Mouse (Mus musculus): Measurements from ENCODE around the gene Farp1. TPM values are rescaled to one million over a fixed set of nuclear protein-coding genes. Genes with fewer than 3 reads are reported as not detected.
"Not testable (repeated sequence)": the region's sequence is repeated elsewhere in the genome, so short reads cannot be mapped to it uniquely, and the experiment has no call there.

Gene Farp1
- polyA plus RNA-seq, 1 experiment from 2014 or later: 10.8 TPM

- no peak overlapping the region for H3K27ac ChIP-seq
- H3K36me3 ChIP-seq: no peaks in the 10 kb centered on the region
- peaks cover 18% of the 10 kb centered on the region for H3K4me1 ChIP-seq (replicated peaks)
- ATAC-seq (replicated peaks; ENCODE audit: insufficient number of reproducible peaks, insufficient read depth, low FRiP score, low read depth): no peak
- H3K9me3 ChIP-seq (replicated peaks): no peaks in the 10 kb centered on the region
- no peaks in the 10 kb centered on the region for H3K27me3 ChIP-seq
- no peak overlapping the region for H3K4me3 ChIP-seq
- no peak overlapping the region for H3K9ac ChIP-seq
- 88% methylated on average over 8 of the region's 8 CpGs for WGBS
- no peak overlapping the region for H3K4me2 ChIP-seq
These were observed 151.4 kb downstream of the Farp1 start for GRCm38 (mm10) chr14:121186402-121186894.

GRCm38 (mm10) chr14:121189840-121190239 lies 154.8 kb downstream of the Farp1 start:
- H3K36me3 ChIP-seq; H3K9ac ChIP-seq; H3K9me3 ChIP-seq (replicated peaks); H3K27me3 ChIP-seq; H3K4me2 ChIP-seq; ATAC-seq (replicated peaks; ENCODE audit: insufficient number of reproducible peaks, insufficient read depth, low FRiP score, low read depth); H3K4me3 ChIP-seq: not testable (repeated sequence)
- H3K4me1 ChIP-seq (replicated peaks): peaks cover 25% of the 10 kb centered on the region
- 87% methylated on average over 10 of the region's 10 CpGs for WGBS
- peak overlapping the region; percentile 35; the same call in 1 of the 2 replicates for H3K27ac ChIP-seq

GRCm38 (mm10) chr14:121190386-121190785 lies 155.4 kb downstream of the Farp1 start:
- Histone ChIP-seq H3K9ac (no peak overlapping the region), H3K4me2 (no peak overlapping the region)
- ATAC-seq (replicated peaks; ENCODE audit: insufficient number of reproducible peaks, insufficient read depth, low FRiP score, low read depth): no peak

GRCm38 (mm10) chr14:121191739-121192138 lies 156.7 kb downstream of the Farp1 start:
- Histone ChIP-seq H3K4me1 (replicated peaks) (peaks cover 25% of the 10 kb centered on the region), H3K27me3 (no peaks in the 10 kb centered on the region), H3K27ac (peak overlapping the region; percentile 19; the same call in 1 of the 2 replicates), H3K9me3 (replicated peaks) (0 out of 2 replicates have a peak, but pooled peaks cover 3% of the 10 kb centered on the region), H3K4me3 (no peak overlapping the region), H3K4me2 (no peak overlapping the region), H3K9ac (no peak overlapping the region), H3K36me3 (no peaks in the 10 kb centered on the region)
- WGBS: 56% methylated on average over 13 of the region's 13 CpGs
- no peak; the same call in 1 of the 2 replicates for ATAC-seq (replicated peaks; ENCODE audit: insufficient number of reproducible peaks, insufficient read depth, low FRiP score, low read depth)

More at GRCm38 (mm10) chr14:121190386-121190785, 155.4 kb downstream of the Farp1 start:
- WGBS: 55% methylated on average over 9 of the region's 9 CpGs
- Histone ChIP-seq H3K4me1 (replicated peaks) (peaks cover 25% of the 10 kb centered on the region), H3K27ac (peak overlapping the region; percentile 35; the same call in 1 of the 2 replicates), H3K4me3 (no peak overlapping the region), H3K27me3 (no peaks in the 10 kb centered on the region), H3K36me3 (no peaks in the 10 kb centered on the region), H3K9me3 (replicated peaks) (0 out of 2 replicates have a peak, but pooled peaks cover under 1% of the 10 kb centered on the region)

GRCm38 (mm10) chr14:121192394-121192793 lies 157.4 kb downstream of the Farp1 start:
- Histone ChIP-seq H3K4me1 (replicated peaks) (peaks cover 25% of the 10 kb centered on the region), H3K4me2 (no peak overlapping the region), H3K9ac (no peak overlapping the region), H3K36me3 (no peaks in the 10 kb centered on the region), H3K9me3 (replicated peaks) (0 out of 2 replicates have a peak, but pooled peaks cover 3% of the 10 kb centered on the region), H3K27ac (no peak overlapping the region), H3K4me3 (no peak overlapping the region), H3K27me3 (no peaks in the 10 kb centered on the region)
- no peak for ATAC-seq (replicated peaks; ENCODE audit: insufficient number of reproducible peaks, insufficient read depth, low FRiP score, low read depth)
- 68% methylated on average over 5 of the region's 5 CpGs for WGBS

- Histone ChIP-seq H3K36me3 (no peaks in the 10 kb centered on the region), H3K4me1 (replicated peaks) (peaks cover 33% of the 10 kb centered on the region), H3K27me3 (no peaks in the 10 kb centered on the region), H3K4me2 (no peak overlapping the region), H3K27ac (no peak overlapping the region), H3K9me3 (replicated peaks) (0 out of 2 replicates have a peak, but pooled peaks cover 3% of the 10 kb centered on the region), H3K9ac (no peak overlapping the region), H3K4me3 (no peak overlapping the region)
- 82% methylated on average over 2 of the region's 2 CpGs for WGBS
- no peak for ATAC-seq (replicated peaks; ENCODE audit: insufficient number of reproducible peaks, insufficient read depth, low FRiP score, low read depth)
These were observed 159.0 kb downstream of the Farp1 start for GRCm38 (mm10) chr14:121193981-121194380.

GRCm38 (mm10) chr14:121198915-121199572 lies 164.0 kb downstream of the Farp1 start:
- H3K9ac ChIP-seq: no peak overlapping the region
- 0 out of 2 replicates have a peak, but pooled peaks cover 3% of the 10 kb centered on the region for H3K9me3 ChIP-seq (replicated peaks)
- H3K27ac ChIP-seq: peak overlapping the region; percentile 41
- H3K4me1 ChIP-seq (replicated peaks): peaks cover 35% of the 10 kb centered on the region
- 58% methylated on average over 14 of the region's 14 CpGs for WGBS
- no peak overlapping the region for H3K4me3 ChIP-seq
- H3K4me2 ChIP-seq: no peak overlapping the region
- H3K27me3 ChIP-seq: no peaks in the 10 kb centered on the region
- peak; percentile 15; the same call in 1 of the 2 replicates for ATAC-seq (replicated peaks; ENCODE audit: insufficient number of reproducible peaks, insufficient read depth, low FRiP score, low read depth)
- no peaks in the 10 kb centered on the region for H3K36me3 ChIP-seq

- peaks cover 35% of the 10 kb centered on the region for H3K4me1 ChIP-seq (replicated peaks)
- H3K36me3 ChIP-seq: no peaks in the 10 kb centered on the region
- H3K27ac ChIP-seq: peak overlapping the region; percentile 41
- 27% methylated on average over 8 of the region's 8 CpGs for WGBS
- 0 out of 2 replicates have a peak, but pooled peaks cover 3% of the 10 kb centered on the region for H3K9me3 ChIP-seq (replicated peaks)
- ATAC-seq (replicated peaks; ENCODE audit: insufficient number of reproducible peaks, insufficient read depth, low FRiP score, low read depth): peak; percentile 81
- no peak overlapping the region for H3K9ac ChIP-seq
- H3K27me3 ChIP-seq: no peaks in the 10 kb centered on the region
- peak overlapping the region; percentile 22; the same call in 1 of the 2 replicates for H3K4me2 ChIP-seq
- H3K4me3 ChIP-seq: no peak overlapping the region
These were observed 164.8 kb downstream of the Farp1 start for GRCm38 (mm10) chr14:121199789-121200188.

- Histone ChIP-seq H3K27ac (peak overlapping the region; percentile 12; the same call in 1 of the 2 replicates), H3K27me3 (no peaks in the 10 kb centered on the region), H3K4me1 (replicated peaks) (peaks cover 35% of the 10 kb centered on the region), H3K4me2 (no peak overlapping the region), H3K4me3 (no peak overlapping the region), H3K36me3 (no peaks in the 10 kb centered on the region), H3K9ac (no peak overlapping the region), H3K9me3 (replicated peaks) (0 out of 2 replicates have a peak, but pooled peaks cover 3% of the 10 kb centered on the region)
- no peak for ATAC-seq (replicated peaks; ENCODE audit: insufficient number of reproducible peaks, insufficient read depth, low FRiP score, low read depth)
- WGBS: 67% methylated on average over 8 of the region's 8 CpGs
These were observed 165.4 kb downstream of the Farp1 start for GRCm38 (mm10) chr14:121200353-121200752.

- Histone ChIP-seq H3K4me2 (no peak overlapping the region), H3K4me1 (replicated peaks) (peaks cover 35% of the 10 kb centered on the region), H3K9ac (no peak overlapping the region), H3K36me3 (no peaks in the 10 kb centered on the region), H3K27ac (peak overlapping the region; percentile 3; the same call in 1 of the 2 replicates), H3K27me3 (no peaks in the 10 kb centered on the region), H3K4me3 (no peak overlapping the region), H3K9me3 (replicated peaks) (no peaks in the 10 kb centered on the region)
- 50% methylated on average over 6 of the region's 6 CpGs for WGBS
- no peak for ATAC-seq (replicated peaks; ENCODE audit: insufficient number of reproducible peaks, insufficient read depth, low FRiP score, low read depth)
These were observed 166.2 kb downstream of the Farp1 start for GRCm38 (mm10) chr14:121201178-121201577.

GRCm38 (mm10) chr14:121205459-121205858 lies 170.5 kb downstream of the Farp1 start:
- WGBS: 65% methylated on average over 3 of the region's 3 CpGs
- Histone ChIP-seq H3K9me3 (replicated peaks) (no peaks in the 10 kb centered on the region), H3K27ac (no peak overlapping the region), H3K27me3 (no peaks in the 10 kb centered on the region), H3K9ac (no peak overlapping the region), H3K36me3 (0 out of 2 replicates have a peak, but pooled peaks cover 4% of the 10 kb centered on the region), H3K4me3 (no peak overlapping the region), H3K4me1 (replicated peaks) (peaks cover 19% of the 10 kb centered on the region), H3K4me2 (no peak overlapping the region)
- no peak for ATAC-seq (replicated peaks; ENCODE audit: insufficient number of reproducible peaks, insufficient read depth, low FRiP score, low read depth)

Measured in heart, embryonic 15.5 days (tissue).